Mouse (Mus musculus) kidney, adult 18-20 months (tissue): Measurements from ENCODE around the gene Pcgf1.

Source experiments
- DNase-seq: peaks from one replicate; pipeline ENCODE4 v3.0.0; 2021

Gene Pcgf1

GRCm38 (mm10) chr6:83103130-83103650 lies 25.5 kb downstream of the Pcgf1 start:
- no peak for DNase-seq

DNA sequence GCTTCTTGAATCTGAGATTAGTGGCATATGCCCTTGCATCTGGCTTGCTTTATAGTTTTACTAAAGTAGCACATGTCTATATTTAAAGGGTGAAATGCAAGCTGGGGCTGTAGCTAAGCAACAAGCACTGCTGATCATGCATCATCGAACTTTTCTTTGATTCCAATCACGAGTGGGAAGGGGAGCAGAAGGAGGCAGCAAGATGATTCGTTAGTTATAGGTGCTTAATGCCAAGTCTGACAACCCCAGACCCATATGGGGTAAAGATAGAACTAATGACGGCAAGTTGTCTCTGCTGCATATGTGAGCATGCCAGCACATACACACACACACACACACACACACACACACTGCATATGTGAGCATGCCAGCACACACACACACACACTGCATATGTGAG lies 26.5 kb downstream of the Pcgf1 start:
- no peak for DNase-seq

DNA sequence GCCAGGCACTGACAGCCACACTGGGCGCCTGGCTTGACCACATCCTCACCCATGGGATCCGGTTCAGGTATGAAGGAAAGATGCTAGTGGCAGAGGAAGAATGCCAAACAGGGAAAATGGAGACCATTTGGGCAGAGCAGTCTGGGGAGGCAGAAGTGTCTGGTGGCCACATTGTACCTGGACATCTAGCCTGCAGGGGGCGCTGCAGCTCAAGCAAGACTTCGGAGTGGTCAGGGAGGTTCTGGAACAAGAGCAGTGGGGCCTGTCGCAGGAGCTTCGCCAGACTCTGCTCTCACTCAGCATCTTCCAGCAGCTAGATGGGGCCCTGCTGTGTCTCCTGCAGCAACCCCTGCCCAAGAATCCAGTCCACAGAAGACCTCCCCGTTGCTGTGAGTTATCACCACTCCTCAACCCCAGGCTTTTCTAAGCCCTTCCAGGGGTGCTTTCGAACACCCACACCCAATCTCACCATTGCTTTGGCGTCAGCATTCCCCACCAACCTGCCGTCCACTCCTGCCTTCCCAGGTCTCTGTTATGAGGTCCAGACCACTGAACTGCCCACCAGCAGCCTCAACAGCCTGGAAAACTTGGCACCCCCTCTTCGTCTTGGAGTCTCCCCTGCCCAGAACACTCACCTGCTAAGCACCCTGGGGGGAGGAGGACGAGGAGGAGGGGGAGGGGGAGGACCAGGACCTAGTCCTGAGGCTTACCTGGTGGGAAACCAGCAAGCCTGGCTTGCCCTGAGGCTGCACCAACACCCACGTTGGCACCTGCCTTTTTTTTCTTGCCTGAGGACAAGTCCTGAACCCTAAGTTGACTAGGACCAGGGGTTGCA lies 30.1 kb downstream of the Pcgf1 start:
- DNase-seq = peak; percentile 81

GRCm38 (mm10) chr6:83108762-83109668 lies 31.3 kb downstream of the Pcgf1 start, which contains the start of gene Mrpl53:
TSS of gene Mrpl53 (plus strand) at chr6:83109040.
- DNase-seq = peak; percentile 88

- DNase-seq = no peak
Observed at GRCm38 (mm10) chr6:83111510-83112136, 34.0 kb downstream of the Pcgf1 start.

GRCm38 (mm10) chr6:83115011-83115671 lies 37.5 kb downstream of the Pcgf1 start, which contains the start of gene Mogs:
TSS of gene Mogs (plus strand) at chr6:83115496.
- peak; percentile 95 for DNase-seq

GRCm38 (mm10) chr6:83115682-83116372 lies 38.2 kb downstream of the Pcgf1 start:
- no peak for DNase-seq

- DNase-seq = no peak
Observed at GRCm38 (mm10) chr6:83116373-83117164, 38.9 kb downstream of the Pcgf1 start.

DNA sequence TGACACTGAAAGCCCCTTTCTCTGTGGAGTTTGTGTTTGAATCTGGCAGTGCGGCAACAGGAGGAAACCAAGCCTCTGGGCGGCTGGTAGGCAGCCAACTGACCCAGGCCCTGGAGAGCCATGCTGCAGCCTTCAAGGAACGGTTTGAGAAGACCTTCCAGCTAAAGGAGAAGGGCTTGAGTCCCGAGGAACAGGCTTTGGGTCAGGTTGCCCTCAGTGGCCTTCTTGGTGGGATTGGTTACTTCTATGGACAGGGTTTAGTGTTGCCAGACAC lies 39.4 kb downstream of the Pcgf1 start:
- no peak for DNase-seq

GRCm38 (mm10) chr6:83117616-83118015 lies 39.9 kb downstream of the Pcgf1 start:
- DNase-seq = no peak

DNA sequence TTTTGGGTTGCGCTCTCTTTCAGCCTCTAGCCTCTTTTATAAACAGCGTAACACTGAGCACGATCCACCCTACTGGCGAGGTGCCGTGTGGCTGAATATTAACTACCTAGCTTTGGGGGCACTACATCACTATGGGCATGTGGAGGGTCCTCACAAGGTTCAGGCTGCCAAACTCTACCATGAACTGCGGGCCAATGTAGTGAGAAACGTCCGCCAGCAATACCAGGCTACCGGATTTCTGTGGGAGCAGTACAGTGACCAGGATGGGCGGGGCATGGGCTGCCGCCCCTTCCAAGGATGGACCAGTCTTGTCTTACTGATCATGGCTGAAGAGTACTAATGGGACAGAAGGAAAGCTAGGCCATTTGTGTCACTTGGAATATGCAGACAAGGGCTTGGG lies 40.7 kb downstream of the Pcgf1 start:
- no peak for DNase-seq

- no peak for DNase-seq
Observed at GRCm38 (mm10) chr6:83118825-83119733, 41.4 kb downstream of the Pcgf1 start.

- DNase-seq = peak; percentile 38
Observed at GRCm38 (mm10) chr6:83119734-83120051, 42.0 kb downstream of the Pcgf1 start.

- DNase-seq = peak; percentile 90
Observed at GRCm38 (mm10) chr6:83120930-83121862, 43.5 kb downstream of the Pcgf1 start, which contains the start of gene Wbp1. TSS of gene Wbp1 (minus strand) at chr6:83121559.

GRCm38 (mm10) chr6:83121863-83122710 lies 44.4 kb downstream of the Pcgf1 start:
- DNase-seq = no peak

DNA sequence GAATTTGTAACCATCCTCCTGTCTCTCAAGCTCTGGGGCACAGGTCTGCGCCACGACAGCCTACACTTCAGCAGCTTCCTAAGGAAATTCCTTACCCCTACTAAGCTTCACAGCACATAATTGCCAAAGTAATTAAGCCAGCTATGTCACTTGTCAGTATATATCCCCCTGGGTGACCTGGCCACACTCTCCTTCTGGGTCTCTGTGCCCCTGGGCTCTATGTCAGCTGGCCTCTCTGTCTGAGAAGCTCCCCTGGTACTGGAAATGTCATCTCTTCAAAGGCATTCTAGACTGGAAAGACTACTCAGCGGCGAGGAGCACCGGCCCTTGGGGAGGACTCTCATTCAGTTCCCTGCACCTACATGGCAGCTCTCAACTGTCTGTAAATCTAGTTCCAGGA lies 45.3 kb downstream of the Pcgf1 start:
- no peak for DNase-seq

- peak; percentile 93 for DNase-seq
Observed at GRCm38 (mm10) chr6:83124851-83125312, 47.2 kb downstream of the Pcgf1 start.

GRCm38 (mm10) chr6:83125331-83125730 lies 47.7 kb downstream of the Pcgf1 start, which contains the start of gene Ino80b:
TSS of gene Ino80b (minus strand) at chr6:83125431.
- no peak for DNase-seq
